Mouse (Mus musculus): Measurements from ENCODE around the gene Nop16. TPM values are rescaled to one million over a fixed set of nuclear protein-coding genes. Genes with fewer than 3 reads are reported as not detected.

Nop16 gene
- 87.4 TPM for polyA plus RNA-seq (2012; fragmentation: generic; extraction: Trizol)
- long read RNA-seq, experiment 1, transcript Nop16-201 (5 exons, 1,756 nt): major isoform, 74 of 81 reads
- long read RNA-seq, experiment 1, partial matches to known transcripts: 1 of 81 reads
- long read RNA-seq, experiment 1, other reads (novel, unspliced or antisense): 4 of 81 reads
- long read RNA-seq, experiment 2, transcript Nop16-201 (5 exons, 1,756 nt): major isoform, 122 of 127 reads
- long read RNA-seq, experiment 2, partial matches to known transcripts: 0 of 127 reads
- long read RNA-seq, experiment 2, other reads (novel, unspliced or antisense): 2 of 127 reads

GRCm38 (mm10) chr13:54589996-54590951, at the start of gene Nop16, which contains the start of gene Higd2a:
Gene Nop16 (minus strand): TSS chr13:54590090.
Gene Higd2a (plus strand): TSS chr13:54590207.
- Histone ChIP-seq H3K36me3 (ENCODE audit: control insufficient read depth, insufficient read depth) (peaks cover 35% of the 10 kb centered on the region), H3K27me3 (ENCODE audit: control insufficient read depth, insufficient read depth, insufficient read length) (no peaks in the 10 kb centered on the region), H3ac (ENCODE audit: control insufficient read depth, insufficient read length, low read depth) (peak within 1 kb of the TSS; percentile 100), H3K4me3 (ENCODE audit: insufficient read depth, poor library complexity, severe bottlenecking) (peak within 1 kb of the TSS; percentile 79), H3K79me2 (ENCODE audit: control insufficient read depth, insufficient read depth) (peaks cover 72% of the 10 kb centered on the region), H3K79me3 (ENCODE audit: low read depth) (peaks cover 21% of the 10 kb centered on the region)
- TF ChIP-seq USF1 (IDR thresholded peaks at IDR 0.05; ENCODE audit: low read depth) (no peak), CEBPB (IDR thresholded peaks at IDR 0.05; ENCODE audit: low read depth) (peak; percentile 16), MAX (IDR thresholded peaks at IDR 0.05) (peak; percentile 90)

DNA sequence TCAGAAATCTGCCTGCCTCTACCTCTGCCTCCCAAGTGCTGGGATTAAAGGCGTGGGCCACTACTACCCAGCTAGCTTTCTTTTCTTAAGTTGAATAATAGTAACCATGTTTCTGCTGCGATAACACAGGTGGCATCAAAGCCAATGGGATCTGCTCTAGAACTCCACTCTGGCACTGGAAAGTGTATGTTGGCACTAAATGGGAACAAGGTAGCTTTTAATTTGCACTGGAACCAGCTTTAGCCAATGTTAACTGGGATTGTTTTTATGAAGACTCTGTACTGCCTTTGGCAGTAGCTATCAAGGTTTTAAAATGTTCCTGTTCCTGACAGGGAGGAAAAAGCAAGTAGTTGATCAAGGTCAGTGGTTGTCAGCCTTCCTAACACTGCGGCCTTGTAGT, 45.1 kb upstream of the Nop16 start:
- Histone ChIP-seq H3K79me2 (ENCODE audit: control insufficient read depth, insufficient read depth) (peaks cover 77% of the 10 kb centered on the region), H3K79me3 (ENCODE audit: low read depth) (peaks cover 49% of the 10 kb centered on the region), H3ac (ENCODE audit: control insufficient read depth, insufficient read length, low read depth) (no peak overlapping the region), H3K27me3 (ENCODE audit: control insufficient read depth, insufficient read depth, insufficient read length) (no peaks in the 10 kb centered on the region), H3K36me3 (ENCODE audit: control insufficient read depth, insufficient read depth) (peaks cover 52% of the 10 kb centered on the region), H3K4me3 (ENCODE audit: insufficient read depth, poor library complexity, severe bottlenecking) (no peak overlapping the region)
- TF ChIP-seq MAX (IDR thresholded peaks at IDR 0.05) (no peak), USF1 (IDR thresholded peaks at IDR 0.05; ENCODE audit: low read depth) (no peak), MYOD1 (IDR thresholded peaks at IDR 0.05; ENCODE audit: control insufficient read depth, insufficient read length, low read depth) (no peak), CTCF (IDR thresholded peaks at IDR 0.05; ENCODE audit: control insufficient read depth, insufficient read depth, insufficient read length) (no peak), CEBPB (IDR thresholded peaks at IDR 0.05; ENCODE audit: low read depth) (no peak), MYOG (IDR thresholded peaks at IDR 0.05; ENCODE audit: control insufficient read depth, extremely low read depth, insufficient read length) (no peak), FOSL1 (IDR thresholded peaks at IDR 0.05; ENCODE audit: insufficient read depth, low read length, poor library complexity, severe bottlenecking) (no peak)

- Histone ChIP-seq H3K27me3 (ENCODE audit: control insufficient read depth, insufficient read depth, insufficient read length) (no peaks in the 10 kb centered on the region), H3K79me3 (ENCODE audit: low read depth) (peaks cover 66% of the 10 kb centered on the region), H3K79me2 (ENCODE audit: control insufficient read depth, insufficient read depth) (peaks cover 97% of the 10 kb centered on the region), H3K4me3 (ENCODE audit: insufficient read depth, poor library complexity, severe bottlenecking) (no peak overlapping the region), H3ac (ENCODE audit: control insufficient read depth, insufficient read length, low read depth) (no peak overlapping the region), H3K36me3 (ENCODE audit: control insufficient read depth, insufficient read depth) (peaks cover 39% of the 10 kb centered on the region)
- TF ChIP-seq FOSL1 (IDR thresholded peaks at IDR 0.05; ENCODE audit: insufficient read depth, low read length, poor library complexity, severe bottlenecking) (no peak), MYOD1 (IDR thresholded peaks at IDR 0.05; ENCODE audit: control insufficient read depth, insufficient read length, low read depth) (no peak), USF1 (IDR thresholded peaks at IDR 0.05; ENCODE audit: low read depth) (no peak)
These were observed 42.9 kb upstream of the Nop16 start for GRCm38 (mm10) chr13:54632731-54633277.

DNA sequence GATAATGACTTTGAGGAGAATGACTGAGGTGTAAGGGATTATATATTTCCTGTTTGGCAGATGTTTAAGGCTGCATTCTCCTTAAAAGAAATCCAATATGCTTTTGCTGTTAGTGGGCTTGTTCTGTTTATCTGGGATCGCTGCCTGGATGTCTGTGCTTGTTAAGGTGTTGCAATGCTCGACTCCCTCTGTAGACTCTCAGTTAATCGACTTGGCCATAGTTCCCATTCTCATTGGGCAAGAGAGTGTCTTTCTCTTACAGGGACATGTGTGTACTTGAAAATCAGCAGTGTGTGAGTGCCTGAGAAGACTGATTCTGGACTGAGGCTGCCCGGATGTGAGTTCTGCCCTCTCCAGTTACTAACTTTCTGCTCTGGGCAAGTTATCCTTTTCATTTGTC, 39.2 kb upstream of the Nop16 start:
- peaks cover 15% of the 10 kb centered on the region for H3K36me3 ChIP-seq (ENCODE audit: control insufficient read depth, insufficient read depth)
- no peak overlapping the region for H3ac ChIP-seq (ENCODE audit: control insufficient read depth, insufficient read length, low read depth)
- no peak overlapping the region for H3K4me3 ChIP-seq (ENCODE audit: insufficient read depth, poor library complexity, severe bottlenecking)
- H3K27me3 ChIP-seq (ENCODE audit: control insufficient read depth, insufficient read depth, insufficient read length): no peaks in the 10 kb centered on the region
- H3K79me2 ChIP-seq (ENCODE audit: control insufficient read depth, insufficient read depth): peaks cover 97% of the 10 kb centered on the region
- H3K79me3 ChIP-seq (ENCODE audit: low read depth): peaks cover 83% of the 10 kb centered on the region
- TF ChIP-seq MYOD1 (IDR thresholded peaks at IDR 0.05; ENCODE audit: control insufficient read depth, insufficient read length, low read depth) (no peak), MAX (IDR thresholded peaks at IDR 0.05) (no peak), USF1 (IDR thresholded peaks at IDR 0.05; ENCODE audit: low read depth) (no peak), CTCF (IDR thresholded peaks at IDR 0.05; ENCODE audit: control insufficient read depth, insufficient read depth, insufficient read length) (no peak), MYOG (IDR thresholded peaks at IDR 0.05; ENCODE audit: control insufficient read depth, extremely low read depth, insufficient read length) (no peak), FOSL1 (IDR thresholded peaks at IDR 0.05; ENCODE audit: insufficient read depth, low read length, poor library complexity, severe bottlenecking) (no peak), CEBPB (IDR thresholded peaks at IDR 0.05; ENCODE audit: low read depth) (no peak)

DNA sequence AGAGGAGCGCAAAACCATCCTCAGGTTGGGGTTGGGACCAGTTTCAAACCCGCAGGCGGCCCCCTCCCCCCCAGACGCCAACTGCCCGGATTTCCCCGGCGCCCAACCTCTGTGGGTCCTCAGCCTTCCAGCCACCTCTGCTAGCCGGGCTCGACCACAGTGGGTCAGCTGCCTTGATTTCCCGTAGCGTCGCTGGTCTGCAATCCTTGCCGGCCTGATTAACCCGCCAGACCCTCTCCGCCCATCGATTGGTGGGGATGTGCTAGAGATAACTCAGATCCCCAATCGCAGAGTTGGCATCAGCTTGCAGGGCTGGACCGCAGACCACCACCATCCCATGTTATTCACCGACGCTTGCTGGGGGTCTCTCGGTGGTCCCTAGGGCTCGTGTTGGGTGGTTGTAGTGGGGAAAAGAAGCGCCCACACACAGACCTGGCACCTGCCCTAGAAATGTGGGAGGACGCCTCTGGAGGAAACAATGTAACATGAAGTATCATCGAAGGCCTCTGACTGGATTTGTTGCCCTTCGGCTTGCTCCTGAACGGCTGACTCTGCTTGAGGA, 32.2 kb upstream of the Nop16 start:
- Histone ChIP-seq H3K79me2 (ENCODE audit: control insufficient read depth, insufficient read depth) (peaks cover 54% of the 10 kb centered on the region), H3K36me3 (ENCODE audit: control insufficient read depth, insufficient read depth) (no peaks in the 10 kb centered on the region), H3K4me3 (ENCODE audit: insufficient read depth, poor library complexity, severe bottlenecking) (peak overlapping the region; percentile 98), H3ac (ENCODE audit: control insufficient read depth, insufficient read length, low read depth) (peak overlapping the region; percentile 94), H3K27me3 (ENCODE audit: control insufficient read depth, insufficient read depth, insufficient read length) (no peaks in the 10 kb centered on the region), H3K79me3 (ENCODE audit: low read depth) (peaks cover 51% of the 10 kb centered on the region)
- TF ChIP-seq USF1 (IDR thresholded peaks at IDR 0.05; ENCODE audit: low read depth) (no peak), MAX (IDR thresholded peaks at IDR 0.05) (no peak), FOSL1 (IDR thresholded peaks at IDR 0.05; ENCODE audit: insufficient read depth, low read length, poor library complexity, severe bottlenecking) (no peak), CEBPB (IDR thresholded peaks at IDR 0.05; ENCODE audit: low read depth) (no peak), CTCF (IDR thresholded peaks at IDR 0.05; ENCODE audit: control insufficient read depth, insufficient read depth, insufficient read length) (no peak), MYOD1 (IDR thresholded peaks at IDR 0.05; ENCODE audit: control insufficient read depth, insufficient read length, low read depth) (no peak)
